Mouse (Mus musculus): ENCODE results near the gene 4930430F08Rik.
"Not testable (repeated sequence)": the region's sequence is repeated elsewhere in the genome, so short reads cannot be mapped to it uniquely, and the experiment has no call there.

The 4930430F08Rik gene

GRCm38 (mm10) chr10:100590323-100590722 lies at the start of gene 4930430F08Rik, which contains the start of gene 1700017N19Rik:
Gene 4930430F08Rik (minus strand): TSS chr10:100590423.
Gene 1700017N19Rik (plus strand): TSS chr10:100590484.
- DNase-seq, result no peak

GRCm38 (mm10) chr10:100629762-100630438 lies 39.7 kb upstream of the 4930430F08Rik start:
- peak; percentile 6 to 29 for DNase-seq

GRCm38 (mm10) chr10:100622494-100622893 lies 32.3 kb upstream of the 4930430F08Rik start:
- DNase-seq, result no peak

- DNase-seq, result no peak
Observed at GRCm38 (mm10) chr10:100620040-100620439, 29.8 kb upstream of the 4930430F08Rik start.

GRCm38 (mm10) chr10:100619474-100619873 lies 29.3 kb upstream of the 4930430F08Rik start:
- no peak for DNase-seq

GRCm38 (mm10) chr10:100617233-100617903 lies 27.1 kb upstream of the 4930430F08Rik start:
- no peak for DNase-seq

GRCm38 (mm10) chr10:100604254-100604653 lies 14.0 kb upstream of the 4930430F08Rik start:
- DNase-seq, result no peak

GRCm38 (mm10) chr10:100603511-100603910 lies 13.3 kb upstream of the 4930430F08Rik start:
- no peak for DNase-seq

- no peak for DNase-seq
Observed at GRCm38 (mm10) chr10:100598339-100598738, 8.1 kb upstream of the 4930430F08Rik start.

GRCm38 (mm10) chr10:100588932-100589388 lies 1.3 kb downstream of the 4930430F08Rik start:
- DNase-seq, result peak; percentile 80 to 90

- DNase-seq, result no peak
Observed at GRCm38 (mm10) chr10:100588524-100588923, 1.7 kb downstream of the 4930430F08Rik start.

GRCm38 (mm10) chr10:100584178-100584577 lies 6.0 kb downstream of the 4930430F08Rik start:
- DNase-seq, result no peak

- no peak for DNase-seq
Observed at GRCm38 (mm10) chr10:100575294-100575693, 14.9 kb downstream of the 4930430F08Rik start.

- no peak for DNase-seq
Observed at GRCm38 (mm10) chr10:100574505-100575149, 15.6 kb downstream of the 4930430F08Rik start.

GRCm38 (mm10) chr10:100571707-100572106 lies 18.5 kb downstream of the 4930430F08Rik start:
- DNase-seq, result no peak

- no peak for DNase-seq
Observed at GRCm38 (mm10) chr10:100564112-100564511, 26.1 kb downstream of the 4930430F08Rik start.

GRCm38 (mm10) chr10:100560194-100560883 lies 29.9 kb downstream of the 4930430F08Rik start:
- DNase-seq, result not testable (repeated sequence)

- no peak for DNase-seq
Observed at GRCm38 (mm10) chr10:100556566-100557175, 33.6 kb downstream of the 4930430F08Rik start.

GRCm38 (mm10) chr10:100524499-100525390 lies 65.5 kb downstream of the 4930430F08Rik start:
- DNase-seq, result no peak

GRCm38 (mm10) chr10:100522330-100522729 lies 67.9 kb downstream of the 4930430F08Rik start:
- peak in 1 of 2 experiments; percentile 14 for DNase-seq
